Mouse (Mus musculus) stomach, postnatal 0 days (tissue): Measurements from ENCODE around the gene Adgra1.

Experiments
- CTCF ChIP-seq: IDR thresholded peaks from 2 replicates; pipeline ENCODE4 v1.5.1; 2016; ENCODE audit warnings: antibody characterized with exemption, low read depth, mild to moderate bottlenecking, moderate library complexity
- EP300 ChIP-seq: optimal IDR thresholded peaks from 2 replicates; pipeline ENCODE3; 2016; ENCODE audit warnings: antibody characterized with exemption

DNA sequence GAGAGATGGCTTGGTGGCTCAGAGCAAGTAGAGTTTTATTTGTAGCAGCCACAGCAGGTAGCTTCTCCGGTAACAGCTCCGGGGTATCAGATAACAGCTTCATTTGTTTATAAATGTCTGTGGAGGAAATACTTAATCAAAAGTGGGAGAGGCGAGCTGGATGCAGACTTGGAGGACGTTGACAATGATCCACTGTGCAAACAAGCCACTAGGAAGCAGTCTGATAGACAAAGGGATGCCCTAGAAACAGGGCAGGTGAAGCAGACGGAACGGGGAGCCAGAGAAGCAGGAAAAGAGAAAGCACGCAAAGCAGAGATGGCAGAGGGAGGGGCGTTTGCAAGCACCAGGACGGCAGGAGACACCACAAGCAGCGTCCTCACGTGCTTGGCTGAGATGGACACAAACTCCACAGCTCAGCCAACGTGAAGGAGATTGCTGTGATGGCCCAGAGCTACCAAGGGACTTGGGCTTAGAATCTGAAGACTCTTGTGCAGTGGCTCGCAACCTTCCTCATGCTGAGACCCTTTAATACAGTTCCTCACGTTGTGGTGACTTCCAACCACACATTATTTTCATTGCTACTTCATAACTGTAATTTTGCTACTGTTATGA is 81.8 kb downstream of the Adgra1 start:
- TF ChIP-seq EP300 (no peak), CTCF (no peak)
